In genomic region chr7:111016921-111017320, GRCm38 (mm10) we compare ENCODE assay signal across 29 mouse cellular contexts. TPM values are rescaled to one million over a fixed set of nuclear protein-coding genes. Genes with fewer than 3 reads are reported as not detected.
DNase-seq lines count a peak whose midpoint lies in the region; TF ChIP-seq lines count a peak whose summit lies in the region.
"Had no signal": no experiment of that assay in that cellular context is flagged by ENCODE, and none has a peak within 500 bp of the region (broad histone marks: within the 10 kb centered on the region; RNA-seq: fewer than 3 reads in every experiment).

No protein-coding gene starts in this region.

- H3K4me1 ChIP-seq in heart, adult 2 months (ENCODE audit: control insufficient read depth, insufficient read depth, low read length), result peaks cover 1% of the 10 kb centered on the region; the same call in 1 of the 2 replicates
- H3K4me1 ChIP-seq: embryonic facial prominence, embryonic 10.5 days; embryonic facial prominence, embryonic 13.5 days; forebrain, embryonic 12.5 days; forebrain, embryonic 15.5 days had no signal

- intact Hi-C loops in heart, adult 2 months (cut with DNase I), result loop anchor here (5.0 kb wide), 1 partner anchor 75 kb away; no protein-coding TSS in a partner anchor

- no peaks in the 10 kb centered on the region for H3K36me3 ChIP-seq in heart, adult 2 months (ENCODE audit: control insufficient read depth, insufficient read depth, low read length)
- H3K36me3 ChIP-seq: embryonic facial prominence, embryonic 10.5 days; embryonic facial prominence, embryonic 13.5 days; forebrain, embryonic 12.5 days; forebrain, embryonic 15.5 days; G1E; heart, embryonic 13.5 days had no signal

- TF ChIP-seq CTCF in heart, adult 2 months (IDR thresholded peaks at IDR 0.05), result no peak

- 71% methylated on average over 3 of the region's 3 CpGs for WGBS in heart, adult 2 months

- H3K27me3 ChIP-seq in heart, adult 2 months (ENCODE audit: control insufficient read depth, insufficient read depth, low read length), result no peaks in the 10 kb centered on the region
- H3K27me3 ChIP-seq: embryonic facial prominence, embryonic 13.5 days; forebrain, embryonic 12.5 days; forebrain, embryonic 15.5 days; heart, embryonic 13.5 days; Patski had no signal

- no peak overlapping the region for H3K27ac ChIP-seq in heart, adult 2 months
- H3K27ac ChIP-seq: embryonic facial prominence, embryonic 10.5 days; embryonic facial prominence, embryonic 13.5 days; forebrain, embryonic 12.5 days; forebrain, embryonic 15.5 days; gastrocnemius, adult 2 months; heart, embryonic 13.5 days; hindbrain, embryonic 14.5 days; hindbrain, postnatal 0 days had no signal

- DNase-seq in heart, adult 11 months, result peak; percentile 87
- DNase-seq in heart, adult 2 months, result no peak
- peak; percentile 20 for DNase-seq in layer of hippocampus, adult 9-11 months
- DNase-seq in layer of hippocampus, adult 8-10 months (ENCODE audit: low spot score in 2 of 2), result no peak
- DNase-seq in brain, adult 2 months (ENCODE audit: low read depth, low spot score), result peak; percentile 57
- no peak for DNase-seq in gastrocnemius, postnatal 25 days
- DNase-seq: adrenal gland, adult 2 months; adrenal gland, postnatal 14 days; B cell, adult 2 months; cerebellum, adult 11-12 months; cerebellum, adult 8-10 months; cerebellum, postnatal 10 days; cerebellum, postnatal 36 days; embryo, embryonic 11 days; gastrocnemius, adult 2 months; gastrocnemius, postnatal 14 days; heart, postnatal 14 days; heart, postnatal 4 days had no signal

- H3K79me2 ChIP-seq in heart, adult 2 months (replicated peaks; ENCODE audit: control insufficient read depth, insufficient read depth, low read length), result no peaks in the 10 kb centered on the region

- no peak for TF ChIP-seq EP300 in heart, adult 2 months (IDR thresholded peaks at IDR 0.05; ENCODE audit: insufficient read depth, low read depth, low read length)

- H3K4me3 ChIP-seq in heart, adult 2 months, result no peak overlapping the region
- H3K4me3 ChIP-seq: embryonic facial prominence, embryonic 10.5 days; embryonic facial prominence, embryonic 13.5 days; erythroblast, embryonic 14.5 days; forebrain, embryonic 12.5 days; forebrain, embryonic 15.5 days; gastrocnemius, adult 2 months; heart, embryonic 13.5 days had no signal

- TF ChIP-seq POLR2A in heart, adult 2 months (IDR thresholded peaks at IDR 0.05; ENCODE audit: insufficient read depth, low read depth, low read length), result no peak

- no peak overlapping the region for H3K9ac ChIP-seq in heart, adult 2 months (ENCODE audit: low read depth, low read length)
- H3K9ac ChIP-seq: embryonic facial prominence, embryonic 13.5 days; forebrain, embryonic 12.5 days; forebrain, embryonic 15.5 days; heart, embryonic 13.5 days; hindbrain, embryonic 14.5 days had no signal

RNA-seq across cellular contexts. Expression of gene Ctr9, which starts 11.8 kb away (rescaled TPM):
- 10 to 100 TPM; 13.0 to 14.6 TPM for total RNA-seq in heart, adult 2 months (2021)
- 5.8 and 11.1 TPM in 2 replicates for polyA plus RNA-seq in heart, adult 2 months (2012; rRNA removed)
- total RNA-seq in layer of hippocampus, adult 8-10 months (2022), result 10 to 100 TPM; 42.6 to 54.4 (median 45.5) TPM
- 10 to 100 TPM; 13.6 to 14.4 TPM for total RNA-seq in gastrocnemius, postnatal 25 days (2021)

RNA-seq across cellular contexts. Expression of gene Mrvi1, which starts 34.7 kb away (rescaled TPM):
- 10 to 100 TPM; 16.5 to 18.7 TPM for total RNA-seq in heart, adult 2 months (2021)
- polyA plus RNA-seq in heart, adult 2 months (2012; rRNA removed), result 14.8 and 18.1 TPM in 2 replicates
- 1 to 10 TPM; 1.7 to 5.9 (median 3.5) TPM for total RNA-seq in layer of hippocampus, adult 8-10 months (2022)
- total RNA-seq in gastrocnemius, postnatal 25 days (2021), result 1 to 10 TPM; 4.0 to 5.4 TPM
- total RNA-seq: CH12.LX had no signal

Comparison
In these comparisons a context has a peak if more than half of its experiments do, and no peak if none do; other contexts are left out.
1. DNase-seq: peak in heart, adult 11 months (single experiment), layer of hippocampus, adult 9-11 months (single experiment) and brain, adult 2 months (single experiment); none in heart, adult 2 months (0 of 2), layer of hippocampus, adult 8-10 months (0 of 2) and gastrocnemius, postnatal 25 days (single experiment).